Mouse (Mus musculus) hindbrain, embryonic 11.5 days (tissue): ENCODE data around the gene Nkd1. TPM values are rescaled to one million over a fixed set of nuclear protein-coding genes. Genes with fewer than 3 reads are reported as not detected.

ENCODE experiments used
- ATAC-seq: fragments of 200-750 bp; cut with Nextera tagmentation; 2 replicates; pipeline ENCODE4 v1.8.0; 2017; ENCODE audit warnings: mild to moderate bottlenecking, moderate TSS enrichment, moderate library complexity; ENCODE audit not compliant: low FRiP score
- DNase-seq: peaks from one replicate; pipeline ENCODE4 v3.0.0-alpha.2; 2015; ENCODE audit warnings: low spot score
- H3K27ac ChIP-seq: fragments of 300-500 bp; sonication (generic); 2 replicates; pipeline ENCODE4 v1.5.1; 2014; ENCODE audit warnings: mild to moderate bottlenecking, low read depth, low read length
- H3K27me3 ChIP-seq: fragments of 300-500 bp; sonication (generic); 2 replicates; pipeline ENCODE4 v1.6.1; 2014; ENCODE audit warnings: mild to moderate bottlenecking, low read length, moderate library complexity, mixed read lengths; ENCODE audit not compliant: control insufficient read depth, insufficient read depth
- H3K36me3 ChIP-seq: fragments of 300-500 bp; sonication (generic); 2 replicates; pipeline ENCODE4 v1.6.1; 2014; ENCODE audit warnings: mild to moderate bottlenecking, low read length, moderate library complexity, mixed read lengths; ENCODE audit not compliant: control insufficient read depth, insufficient read depth
- H3K4me1 ChIP-seq: fragments of 300-500 bp; sonication (generic); replicated peaks from 2 replicates; pipeline ENCODE4 v1.6.1; 2014; ENCODE audit warnings: low read length, mixed read lengths; ENCODE audit not compliant: control insufficient read depth, insufficient read depth
- H3K4me2 ChIP-seq: fragments of 300-500 bp; sonication (generic); replicated peaks from 2 replicates; pipeline ENCODE4 v1.6.1; 2014; ENCODE audit warnings: mild to moderate bottlenecking, low read depth, low read length
- H3K4me3 ChIP-seq: fragments of 300-500 bp; sonication (generic); 2 replicates; pipeline ENCODE4 v1.5.1; 2014; ENCODE audit warnings: low read depth, low read length
- H3K9ac ChIP-seq: fragments of 300-500 bp; sonication (generic); 2 replicates; pipeline ENCODE4 v1.6.1; 2014; ENCODE audit warnings: low read depth, low read length
- H3K9me3 ChIP-seq: fragments of 300-500 bp; sonication (generic); 2 replicates; pipeline ENCODE4 v1.6.1; 2016; ENCODE audit warnings: low read length; ENCODE audit not compliant: control insufficient read depth
- WGBS: fragments of 180-500 bp; shearing (Covaris S2); extraction: QIAGEN DNeasy Blood & Tissue Kit; methylation state at CpG from one replicate; pipeline ENCODE4 v1.1.7; 2014; 5-methylcytosine and 5-hydroxymethylcytosine counted together
- polyA plus RNA-seq: library from polyadenylated mRNA; unstranded; fragments of >200 nt; fragmentation: Nextera tagmentation; extraction: Ambion mirVana; gene quantifications from 2 replicates; pipeline ENCODE4 v1.2.1, GENCODE M21; 2014

The Nkd1 gene
- polyA plus RNA-seq, 1 experiment from 2014 or later, result 89.8 TPM

DNA sequence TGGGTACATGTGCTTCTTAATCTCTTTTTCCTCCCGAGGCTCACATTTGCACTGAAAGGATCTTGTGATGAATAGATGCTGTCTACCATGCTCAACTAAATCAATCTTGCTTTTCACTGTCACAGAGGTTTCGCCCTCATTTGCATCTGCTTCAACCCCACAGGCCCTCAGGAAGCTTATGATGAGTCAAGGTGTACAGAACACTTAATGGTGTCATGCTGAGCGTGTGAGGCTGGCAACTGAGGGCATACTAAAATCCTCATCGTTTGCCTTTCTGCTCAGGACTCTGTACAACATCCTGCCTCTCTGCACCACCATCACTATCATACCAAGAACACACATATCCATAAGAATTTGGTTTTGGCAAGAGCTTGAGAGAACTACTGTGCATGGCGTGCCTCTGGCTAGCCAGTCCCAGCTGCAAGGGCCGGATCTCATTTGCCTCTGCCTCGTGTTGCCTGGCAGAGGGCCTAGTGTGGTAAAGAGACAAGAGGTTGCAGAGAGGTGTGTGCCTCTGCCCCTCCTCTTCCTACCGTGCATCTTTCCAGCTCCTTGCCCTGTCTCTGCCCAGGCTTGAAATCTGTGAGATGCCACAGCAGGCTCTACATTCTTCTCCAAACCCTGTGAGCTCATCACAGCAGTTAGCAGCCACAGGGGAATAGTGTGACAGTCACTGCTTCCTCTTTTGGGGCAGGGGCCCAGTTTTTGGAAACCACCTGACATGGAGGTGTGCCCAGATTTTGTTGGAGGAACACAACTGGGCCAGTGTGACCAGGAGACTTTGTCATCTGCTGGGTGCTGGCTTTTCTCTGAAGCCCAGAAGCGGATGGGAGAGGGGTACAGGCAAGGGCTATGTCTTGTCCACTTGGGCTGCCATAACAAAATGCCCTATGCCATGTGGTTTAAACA is 116.2 kb downstream of the Nkd1 start:
- no peak for DNase-seq
- Histone ChIP-seq H3K4me3 (no peak overlapping the region), H3K27me3 (no peaks in the 10 kb centered on the region), H3K9ac (no peak overlapping the region), H3K4me2 (no peak overlapping the region), H3K9me3 (no peaks in the 10 kb centered on the region), H3K4me1 (no peaks in the 10 kb centered on the region), H3K27ac (no peak overlapping the region), H3K36me3 (no peaks in the 10 kb centered on the region)
- no peak for ATAC-seq
- WGBS, result 75% methylated on average over 9 of the region's 9 CpGs

DNA sequence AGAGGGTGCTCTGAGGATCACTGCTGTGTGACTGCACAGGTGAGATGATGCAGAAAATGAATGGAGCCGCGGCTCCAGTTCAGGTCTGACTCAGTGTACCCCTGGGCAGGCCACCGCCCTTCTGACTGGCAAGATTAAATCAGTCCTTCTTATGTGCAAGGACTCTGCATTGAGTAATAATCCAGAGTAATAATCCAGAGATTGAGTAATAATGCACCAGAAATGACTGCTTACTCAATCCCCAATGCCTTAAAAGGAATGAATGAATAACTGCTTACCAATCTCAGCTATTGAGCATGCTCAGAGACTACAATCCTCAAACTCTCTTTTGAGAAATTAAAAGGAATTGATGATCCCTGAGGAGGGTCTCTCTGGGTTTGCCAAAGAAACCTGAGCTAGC is 117.8 kb downstream of the Nkd1 start:
- Histone ChIP-seq H3K9ac (no peak overlapping the region), H3K36me3 (no peaks in the 10 kb centered on the region), H3K27me3 (no peaks in the 10 kb centered on the region), H3K4me2 (no peak overlapping the region), H3K9me3 (no peaks in the 10 kb centered on the region), H3K27ac (no peak overlapping the region), H3K4me3 (no peak overlapping the region), H3K4me1 (no peaks in the 10 kb centered on the region)
- WGBS, result 93% methylated on average over 3 of the region's 3 CpGs
- ATAC-seq (no peak), DNase-seq (no peak)

DNA sequence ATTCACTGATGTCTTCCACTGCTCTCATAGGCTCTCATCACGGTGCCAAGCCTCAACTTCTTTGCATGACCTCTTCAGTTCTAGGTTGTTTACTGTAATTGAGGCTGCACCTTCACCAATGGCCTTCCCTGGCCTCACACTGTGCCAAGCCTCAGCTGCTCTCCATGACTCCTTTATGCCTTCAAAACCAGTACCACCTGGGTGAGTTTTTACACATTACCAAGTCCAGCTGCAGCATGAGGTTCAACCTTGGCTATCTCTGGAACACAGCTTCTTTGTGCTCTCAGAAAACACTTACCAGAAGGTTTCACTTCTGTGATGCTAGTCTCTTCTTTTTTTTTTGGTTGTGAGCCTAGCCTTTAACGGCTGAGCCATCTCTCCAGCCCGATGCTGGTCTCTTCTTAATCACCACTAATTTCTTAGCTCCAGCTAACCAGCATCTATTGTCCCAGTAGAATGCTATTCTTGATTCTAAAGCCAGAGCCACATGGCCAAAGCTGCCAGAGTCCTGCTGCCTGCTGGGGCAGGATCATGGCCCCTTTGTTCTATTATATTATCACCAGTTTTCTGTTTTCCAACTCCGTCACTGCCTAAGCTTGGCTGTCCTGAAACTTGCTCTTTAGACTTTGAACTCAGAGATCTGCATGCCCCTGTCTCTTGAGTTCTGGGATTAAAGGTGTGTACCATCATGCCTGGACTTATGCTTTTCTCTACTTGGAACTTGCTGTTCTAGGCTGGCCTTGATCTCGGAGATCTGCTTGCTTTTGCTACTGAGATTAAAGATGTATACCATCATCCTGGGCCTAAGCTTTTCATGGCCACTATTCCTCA is 121.8 kb downstream of the Nkd1 start:
- Histone ChIP-seq H3K27ac (no peak overlapping the region), H3K9ac (no peak overlapping the region), H3K27me3 (no peaks in the 10 kb centered on the region; the same call in 1 of the 2 replicates), H3K36me3 (no peaks in the 10 kb centered on the region), H3K4me2 (no peak overlapping the region), H3K9me3 (no peaks in the 10 kb centered on the region), H3K4me3 (no peak overlapping the region), H3K4me1 (no peaks in the 10 kb centered on the region; the same call in 1 of the 2 replicates)
- 79% methylated on average over 5 of the region's 5 CpGs for WGBS
- DNase-seq, result no peak
- no peak for ATAC-seq

Other genes with a start within 250 kb of the Nkd1 start
- gene Adcy7, start 249.0 kb upstream of the Nkd1 start, polyA plus RNA-seq, result 1.7 and 2.5 TPM in 2 replicates
- 77.5 and 82.4 TPM in 2 replicates for gene Brd7, start 159.2 kb upstream of the Nkd1 start, polyA plus RNA-seq
- 1.4 and 2.1 TPM in 2 replicates for gene Snx20, start 114.8 kb downstream of the Nkd1 start, polyA plus RNA-seq
- 0.13 and 0.14 TPM in 2 replicates for gene Nod2, start 126.0 kb downstream of the Nkd1 start, polyA plus RNA-seq
- gene Cyld, start 175.7 kb downstream of the Nkd1 start, polyA plus RNA-seq, result 15.7 and 16.0 TPM in 2 replicates